Mouse (Mus musculus) right cerebral cortex, postnatal 4 days (tissue): ENCODE results near the gene Olfr1465.

Source experiments
- DNase-seq: peaks from one replicate; pipeline ENCODE4 v3.0.0-alpha.2; 2022

The Olfr1465 gene

GRCm38 (mm10) chr19:13315441-13315840 lies at the start of gene Olfr1465:
Gene Olfr1465 (minus strand): TSS chr19:13315541.
- DNase-seq, result no peak

DNA sequence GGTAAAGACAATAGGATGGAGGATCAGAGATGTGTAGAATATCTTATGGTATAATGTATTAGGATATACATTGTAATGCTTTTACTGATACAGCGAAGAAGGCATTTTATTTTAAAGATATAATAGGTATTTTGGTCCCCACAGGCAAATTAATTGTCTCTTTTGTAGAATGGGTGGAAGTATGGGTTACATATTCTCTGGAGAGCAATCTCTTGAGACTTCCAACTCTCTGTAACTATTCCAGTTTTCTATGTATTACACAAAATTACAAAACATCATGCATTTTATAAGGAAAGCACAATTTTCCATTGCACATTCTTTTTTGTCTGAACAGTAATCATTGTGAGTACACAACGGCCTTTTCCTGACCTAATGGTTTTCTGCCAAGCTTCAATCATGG lies 46.6 kb upstream of the Olfr1465 start, which contains the start of gene Olfr1467:
Gene Olfr1467, plus strand, starts transcription at position 301 of the 400 bp plus-strand sequence.
- no peak for DNase-seq

GRCm38 (mm10) chr19:13338562-13338961 lies 23.2 kb upstream of the Olfr1465 start, which contains the start of gene Olfr1466:
Gene Olfr1466 (plus strand): TSS chr19:13338862.
- DNase-seq, result no peak
